Mouse (Mus musculus) spleen, adult 12 weeks (tissue): ENCODE measurements around the gene Dnm2.
"Not testable (repeated sequence)": the region's sequence is repeated elsewhere in the genome, so short reads cannot be mapped to it uniquely, and the experiment has no call there.

Experiments used
- DNase-seq: peaks from one replicate; pipeline ENCODE4 v3.0.0; 2022; ENCODE audit warnings: low spot score

The Dnm2 gene

GRCm38 (mm10) chr9:21456930-21457634 lies 32.4 kb downstream of the Dnm2 start:
- DNase-seq = no peak

- no peak for DNase-seq
Observed at GRCm38 (mm10) chr9:21458821-21459220, 34.1 kb downstream of the Dnm2 start.

GRCm38 (mm10) chr9:21460400-21460940 lies 35.8 kb downstream of the Dnm2 start:
- DNase-seq = no peak

- no peak for DNase-seq
Observed at GRCm38 (mm10) chr9:21463138-21463590, 38.5 kb downstream of the Dnm2 start.

GRCm38 (mm10) chr9:21463766-21464564 lies 39.3 kb downstream of the Dnm2 start:
- no peak for DNase-seq

GRCm38 (mm10) chr9:21464565-21464928 lies 39.8 kb downstream of the Dnm2 start:
- DNase-seq = not testable (repeated sequence)

GRCm38 (mm10) chr9:21469032-21470024 lies 44.6 kb downstream of the Dnm2 start:
- peak; percentile 35 for DNase-seq

GRCm38 (mm10) chr9:21472913-21473312 lies 48.2 kb downstream of the Dnm2 start:
- DNase-seq = no peak

GRCm38 (mm10) chr9:21477707-21478106 lies 53.0 kb downstream of the Dnm2 start:
- DNase-seq = no peak

GRCm38 (mm10) chr9:21484065-21484464 lies 59.4 kb downstream of the Dnm2 start:
- no peak for DNase-seq

- DNase-seq = not testable (repeated sequence)
Observed at GRCm38 (mm10) chr9:21488246-21488645, 63.5 kb downstream of the Dnm2 start.

- DNase-seq = no peak
Observed at GRCm38 (mm10) chr9:21490696-21491095, 66.0 kb downstream of the Dnm2 start.

- no peak for DNase-seq
Observed at GRCm38 (mm10) chr9:21493907-21494306, 69.2 kb downstream of the Dnm2 start.

- no peak for DNase-seq
Observed at GRCm38 (mm10) chr9:21494726-21495125, 70.0 kb downstream of the Dnm2 start.

- no peak for DNase-seq
Observed at GRCm38 (mm10) chr9:21496308-21497049, 71.8 kb downstream of the Dnm2 start.

GRCm38 (mm10) chr9:21497050-21497542 lies 72.4 kb downstream of the Dnm2 start:
- DNase-seq = no peak

GRCm38 (mm10) chr9:21497664-21498063 lies 73.0 kb downstream of the Dnm2 start:
- no peak for DNase-seq

- DNase-seq = no peak
Observed at GRCm38 (mm10) chr9:21498284-21498902, 73.7 kb downstream of the Dnm2 start.

GRCm38 (mm10) chr9:21503352-21503751 lies 78.6 kb downstream of the Dnm2 start:
- no peak for DNase-seq

GRCm38 (mm10) chr9:21505767-21506166 lies 81.1 kb downstream of the Dnm2 start:
- no peak for DNase-seq
